Mouse (Mus musculus) forebrain, embryonic 13.5 days (tissue): Measurements from ENCODE around the gene Pld3. TPM values are rescaled to one million over a fixed set of nuclear protein-coding genes. Genes with fewer than 3 reads are reported as not detected.
A peak's percentile ranks its signal among the peaks of the same experiment; 100 is the strongest.

Experiments
- ATAC-seq: fragments of 200-750 bp; cut with Nextera tagmentation; 2 replicates; pipeline ENCODE4 v1.8.0; 2017
- H3K27ac ChIP-seq: fragments of 300-500 bp; sonication (generic); 2 replicates; pipeline ENCODE4 v1.5.1; 2015; ENCODE audit warnings: inconsistent platforms, mild to moderate bottlenecking, moderate library complexity
- H3K27me3 ChIP-seq: fragments of 300-500 bp; sonication (generic); 2 replicates; pipeline ENCODE4 v1.6.1; 2015; ENCODE audit warnings: mild to moderate bottlenecking, inconsistent platforms
- H3K36me3 ChIP-seq: fragments of 300-500 bp; sonication (generic); 2 replicates; pipeline ENCODE4 v1.6.1; 2015; ENCODE audit warnings: mild to moderate bottlenecking, inconsistent platforms; ENCODE audit not compliant: poor library complexity, severe bottlenecking
- H3K4me1 ChIP-seq: fragments of 300-500 bp; sonication (generic); 2 replicates; pipeline ENCODE4 v1.6.1; 2015; ENCODE audit warnings: inconsistent platforms
- H3K4me2 ChIP-seq: fragments of 300-500 bp; sonication (generic); 2 replicates; pipeline ENCODE4 v1.6.1; 2015; ENCODE audit warnings: inconsistent platforms, mild to moderate bottlenecking, moderate library complexity
- H3K4me3 ChIP-seq: fragments of 300-500 bp; sonication (generic); 2 replicates; pipeline ENCODE4 v1.5.1; 2015; ENCODE audit warnings: mild to moderate bottlenecking, inconsistent platforms
- H3K9ac ChIP-seq: fragments of 300-500 bp; sonication (generic); 2 replicates; pipeline ENCODE4 v1.6.1; 2015; ENCODE audit warnings: mild to moderate bottlenecking, inconsistent platforms
- H3K9me3 ChIP-seq: fragments of 300-500 bp; sonication (generic); replicated peaks from 2 replicates; pipeline ENCODE4 v1.6.1; 2016; ENCODE audit warnings: inconsistent platforms
- WGBS: fragments of 180-500 bp; shearing (Covaris S2); methylation state at CpG from one replicate; pipeline ENCODE4 v1.1.7; 2015; 5-methylcytosine and 5-hydroxymethylcytosine counted together
- polyA plus RNA-seq: library from polyadenylated mRNA; unstranded; fragments of >200 nt; fragmentation: Nextera tagmentation; extraction: Ambion mirVana; gene quantifications from 2 replicates; pipeline ENCODE4 v1.2.1, GENCODE M21; 2015

Gene Pld3
- 68.2 and 72.8 TPM in 2 replicates for polyA plus RNA-seq

DNA sequence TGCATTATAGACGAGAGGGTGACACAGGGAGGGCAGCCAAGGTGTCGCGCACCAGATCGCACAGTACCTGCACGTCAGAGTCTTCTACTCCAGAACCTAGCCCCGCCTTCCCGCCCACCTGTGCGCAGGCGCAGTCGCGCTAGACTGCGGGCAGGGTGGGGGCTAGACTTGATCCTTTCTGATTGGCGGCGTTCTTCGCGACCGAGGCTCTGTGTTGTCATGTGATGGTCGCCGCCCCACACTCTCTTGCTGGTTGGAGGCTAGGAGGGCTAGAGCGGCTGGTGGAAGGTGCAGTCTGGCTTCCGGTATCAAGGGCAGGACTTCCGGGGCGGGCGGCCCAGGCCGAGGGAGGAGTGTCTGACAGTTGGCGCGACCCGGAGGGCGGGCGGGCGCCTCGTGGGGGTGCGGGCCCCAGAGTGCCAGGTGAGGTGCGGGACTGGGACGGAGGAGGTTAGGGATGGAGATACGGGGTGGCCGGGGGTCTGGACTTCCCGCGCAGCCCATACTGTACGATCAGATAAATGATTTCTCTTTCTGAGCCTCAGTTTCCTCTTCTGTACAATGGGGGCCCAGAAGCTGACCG lies at the start of gene Pld3, which contains the start of gene 2310022A10Rik:
Gene Pld3 (minus strand): TSS at position 288 of the 583 bp plus-strand sequence.
Gene 2310022A10Rik (plus strand): TSS at position 303 of the 583 bp plus-strand sequence.
- Histone ChIP-seq H3K36me3 (peaks cover 14% of the 10 kb centered on the region), H3K27ac (no peak within 1 kb of the TSS), H3K27me3 (no peaks in the 10 kb centered on the region), H3K4me1 (peaks cover 25% of the 10 kb centered on the region), H3K9me3 (no peaks in the 10 kb centered on the region), H3K4me2 (peak within 1 kb of the TSS; percentile 86), H3K9ac (peak within 1 kb of the TSS; percentile 80), H3K4me3 (peak within 1 kb of the TSS; percentile 81)
- peak; percentile 100 for ATAC-seq
- under 1% methylated on average over 41 of the region's 41 CpGs for WGBS

DNA sequence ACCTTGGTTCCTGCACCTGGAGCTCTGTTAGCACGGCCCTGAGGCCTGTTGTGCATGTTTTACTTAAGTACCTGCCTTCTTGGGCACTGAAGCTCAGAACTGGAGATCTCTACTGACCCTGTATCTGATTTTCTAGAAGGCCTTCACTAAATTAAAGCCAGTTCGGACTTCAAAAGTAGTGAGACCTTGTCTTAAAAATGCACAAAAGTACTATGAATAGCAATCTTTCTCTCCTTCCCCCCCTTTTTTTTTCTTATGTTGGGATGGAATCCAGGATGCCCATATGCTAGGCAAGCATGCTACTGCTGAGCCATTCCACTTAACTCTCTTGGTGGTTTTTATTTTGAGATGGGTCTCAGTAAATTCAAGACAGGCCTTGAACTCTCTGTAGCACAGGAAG lies 49.1 kb upstream of the Pld3 start:
- H3K4me2 ChIP-seq, result no peak overlapping the region
- H3K27me3 ChIP-seq, result no peaks in the 10 kb centered on the region
- H3K27ac ChIP-seq, result peak overlapping the region; percentile 73
- H3K4me3 ChIP-seq, result no peak overlapping the region
- ATAC-seq, result no peak
- no peaks in the 10 kb centered on the region for H3K36me3 ChIP-seq
- H3K4me1 ChIP-seq, result peaks cover 57% of the 10 kb centered on the region
- 86% methylated on average over 2 of the region's 2 CpGs for WGBS
- H3K9ac ChIP-seq, result no peak overlapping the region
- H3K9me3 ChIP-seq, result no peaks in the 10 kb centered on the region

DNA sequence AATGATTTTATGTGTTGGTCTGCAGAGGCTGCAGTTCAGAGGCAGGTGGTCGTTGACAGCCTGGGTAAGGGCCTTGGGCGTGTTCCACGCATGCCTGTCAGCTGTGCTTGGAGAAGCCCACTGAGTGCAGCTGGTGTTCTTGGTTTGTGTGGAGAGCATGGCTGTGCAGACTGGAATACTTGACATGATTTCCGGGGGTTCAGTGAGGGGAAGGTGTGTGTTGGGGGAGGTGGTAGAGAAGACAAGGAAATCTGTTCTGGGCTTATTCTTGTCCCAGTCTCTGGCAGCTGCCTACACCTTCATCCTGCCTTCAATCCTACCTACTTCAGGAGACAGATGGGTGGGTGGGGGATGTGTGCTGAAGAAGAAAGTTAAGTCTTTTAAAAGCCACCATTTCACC lies 48.6 kb upstream of the Pld3 start:
- 72% methylated on average over 4 of the region's 4 CpGs for WGBS

DNA sequence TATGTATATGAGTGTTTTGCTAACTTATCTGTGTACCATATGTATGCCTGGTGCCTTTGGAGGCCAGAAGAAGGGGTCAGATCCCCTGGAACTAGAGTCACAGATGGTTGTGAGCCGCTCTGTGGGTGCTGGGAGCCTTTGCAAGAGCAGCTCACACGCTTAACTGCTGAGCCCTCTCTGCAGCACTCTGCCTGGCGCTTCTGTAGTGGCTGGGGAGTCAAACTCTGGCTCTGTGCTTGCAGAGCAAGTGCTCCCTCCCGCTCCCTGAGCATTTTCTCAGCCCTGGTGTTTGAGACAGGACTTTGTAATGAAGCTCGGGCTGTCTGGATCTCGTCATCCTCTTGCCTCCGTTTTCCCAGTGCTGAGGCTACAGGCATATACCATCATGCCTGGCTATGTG lies 45.0 kb upstream of the Pld3 start:
- 0 out of 2 replicates have a peak, but pooled peaks cover 3% of the 10 kb centered on the region for H3K36me3 ChIP-seq
- H3K9me3 ChIP-seq, result no peaks in the 10 kb centered on the region
- H3K4me2 ChIP-seq, result no peak overlapping the region
- H3K4me1 ChIP-seq, result peaks cover 51% of the 10 kb centered on the region
- H3K4me3 ChIP-seq, result no peak overlapping the region
- H3K27me3 ChIP-seq, result no peaks in the 10 kb centered on the region
- 85% methylated on average over 7 of the region's 7 CpGs for WGBS
- H3K9ac ChIP-seq, result no peak overlapping the region
- no peak overlapping the region for H3K27ac ChIP-seq
- no peak for ATAC-seq

More for the DNA sequence above, 48.6 kb upstream of the Pld3 start:
- Histone ChIP-seq H3K4me1 (peaks cover 59% of the 10 kb centered on the region), H3K4me2 (no peak overlapping the region), H3K9me3 (no peaks in the 10 kb centered on the region), H3K9ac (no peak overlapping the region), H3K27ac (peak overlapping the region; percentile 73), H3K36me3 (no peaks in the 10 kb centered on the region), H3K4me3 (no peak overlapping the region), H3K27me3 (no peaks in the 10 kb centered on the region)
- peak; percentile 69 for ATAC-seq

DNA sequence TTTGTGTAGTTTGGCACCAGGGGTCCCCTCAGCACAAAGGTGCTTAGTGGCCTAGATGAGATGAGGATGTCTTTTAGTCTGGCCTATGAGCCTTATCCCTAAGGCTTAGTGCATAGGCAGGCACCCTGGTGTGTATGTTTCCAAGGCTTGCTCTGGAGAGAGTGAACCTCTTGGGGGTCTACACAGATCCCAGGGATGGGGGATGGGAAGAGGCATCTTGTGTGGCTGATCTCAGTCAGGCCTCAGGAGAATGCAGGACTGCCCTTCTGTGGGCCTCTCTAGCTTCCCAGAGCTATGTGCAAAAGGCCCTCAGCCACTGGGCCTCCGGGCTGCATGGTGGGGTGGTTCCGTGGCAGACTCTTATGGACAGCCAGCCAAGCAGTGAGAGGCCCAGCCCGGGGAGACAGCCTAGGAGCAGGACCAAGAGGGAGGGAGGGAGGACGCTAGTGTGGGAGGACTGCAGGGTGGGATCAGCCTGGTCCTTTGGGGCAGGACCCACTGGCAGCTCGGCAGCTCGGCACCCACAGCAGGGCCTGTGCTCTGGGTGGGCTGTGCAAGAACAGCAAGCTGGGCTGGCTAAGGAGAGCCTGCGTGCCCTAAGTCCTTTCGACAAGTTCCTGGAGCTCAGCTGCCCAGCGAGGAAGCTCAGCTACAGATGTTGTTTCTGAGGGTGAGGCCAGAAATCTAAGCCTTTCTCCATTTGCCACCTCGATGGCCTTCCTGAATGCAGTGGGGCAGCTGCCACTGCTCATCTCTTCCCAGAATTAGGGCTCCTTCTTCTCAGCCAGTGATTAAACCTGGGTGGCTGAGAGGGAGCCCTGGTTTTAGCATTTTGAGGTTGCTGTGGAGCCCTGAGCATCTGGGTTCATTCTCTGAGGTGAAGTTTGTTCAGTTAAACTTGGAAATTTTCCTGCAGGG lies 43.8 kb upstream of the Pld3 start:
- no peaks in the 10 kb centered on the region for H3K27me3 ChIP-seq
- no peak for ATAC-seq
- H3K4me2 ChIP-seq, result no peak overlapping the region
- H3K9me3 ChIP-seq, result no peaks in the 10 kb centered on the region
- 67% methylated on average over 10 of the region's 10 CpGs for WGBS
- H3K9ac ChIP-seq, result no peak overlapping the region
- H3K27ac ChIP-seq, result 0 out of 2 replicates have a peak overlapping the region, but pooled peaks have one; percentile 41
- 0 out of 2 replicates have a peak, but pooled peaks cover 3% of the 10 kb centered on the region for H3K36me3 ChIP-seq
- H3K4me1 ChIP-seq, result peaks cover 56% of the 10 kb centered on the region
- no peak overlapping the region for H3K4me3 ChIP-seq

DNA sequence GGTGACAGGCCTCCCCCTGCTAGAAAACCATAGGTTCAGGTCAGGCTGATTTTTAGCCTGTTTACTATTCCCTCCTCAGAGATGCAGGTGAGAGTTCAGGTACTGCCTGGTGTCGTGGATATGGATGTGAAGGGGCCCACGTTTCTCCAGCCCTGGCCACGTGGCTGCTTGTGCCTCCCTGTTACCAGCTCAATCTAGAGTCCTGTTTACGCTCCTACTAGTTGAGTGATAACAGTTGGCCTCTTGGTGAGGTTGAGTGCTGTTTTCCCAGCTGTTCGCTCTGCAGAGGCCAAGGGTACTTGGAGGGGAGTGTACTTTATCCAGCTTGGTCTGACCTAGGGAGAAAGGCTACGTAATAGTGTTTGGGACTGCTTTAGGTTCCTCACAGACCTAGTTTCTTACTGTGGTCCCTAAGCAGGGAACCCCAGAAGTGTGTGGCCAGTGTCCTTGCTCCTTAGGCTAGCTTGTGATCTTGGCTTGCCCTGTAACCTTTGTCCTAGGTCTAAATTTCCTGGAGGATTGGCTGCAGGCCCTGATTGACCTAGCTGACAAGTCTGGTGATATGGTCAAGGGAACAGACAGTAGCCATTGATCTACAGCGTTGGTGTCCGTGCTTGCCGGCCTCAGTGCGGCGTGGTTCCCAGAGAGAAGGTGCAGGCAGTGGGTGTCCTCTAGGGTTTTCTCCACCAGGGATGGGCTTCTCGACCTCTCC lies 40.1 kb upstream of the Pld3 start:
- H3K4me2 ChIP-seq, result peak overlapping the region; percentile 80
- no peaks in the 10 kb centered on the region for H3K9me3 ChIP-seq
- H3K4me1 ChIP-seq, result peaks cover 32% of the 10 kb centered on the region
- 73% methylated on average over 12 of the region's 12 CpGs for WGBS
- no peaks in the 10 kb centered on the region for H3K27me3 ChIP-seq
- ATAC-seq, result no peak
- peak overlapping the region; percentile 93 for H3K9ac ChIP-seq
- peak overlapping the region; percentile 74 for H3K4me3 ChIP-seq
- peak overlapping the region; percentile 98 for H3K27ac ChIP-seq
- H3K36me3 ChIP-seq, result 0 out of 2 replicates have a peak, but pooled peaks cover 3% of the 10 kb centered on the region

DNA sequence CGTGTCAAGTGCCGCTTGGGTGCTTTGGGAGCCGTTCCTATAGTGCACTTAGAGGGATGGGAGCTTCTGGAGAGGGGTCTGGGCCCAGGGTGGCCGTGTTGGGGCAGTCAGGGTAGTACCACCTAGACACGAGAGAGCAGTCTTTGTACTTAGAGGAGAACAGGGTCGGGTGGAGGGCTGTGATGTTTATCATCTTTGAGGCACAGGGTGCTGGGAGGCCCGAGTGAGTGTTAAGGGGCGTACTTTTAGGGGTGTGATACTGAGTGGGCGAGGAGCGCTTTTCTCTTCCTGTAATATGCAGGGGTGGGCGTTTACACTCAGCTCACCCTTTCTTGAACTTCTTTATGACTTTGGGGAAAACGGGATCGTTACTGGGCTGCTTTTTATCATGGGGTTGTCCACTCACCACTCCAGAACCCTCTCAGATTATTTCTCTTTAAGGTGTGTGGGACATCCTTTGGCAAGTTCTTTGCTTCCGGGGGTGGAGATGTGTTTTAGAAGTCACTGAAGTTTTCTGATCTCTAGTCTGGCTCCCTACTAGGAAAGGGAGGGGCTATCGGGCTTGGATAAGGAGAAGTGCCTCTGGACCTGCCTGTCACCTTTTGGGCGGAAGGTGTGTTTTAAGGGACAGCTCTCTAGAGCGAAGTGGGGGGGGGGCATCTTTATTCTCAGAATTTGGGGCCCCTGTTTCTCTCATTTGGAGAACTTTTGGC lies 39.4 kb upstream of the Pld3 start:
- under 1% methylated on average over 17 of the region's 17 CpGs for WGBS
- H3K9ac ChIP-seq, result peak overlapping the region; percentile 93

DNA sequence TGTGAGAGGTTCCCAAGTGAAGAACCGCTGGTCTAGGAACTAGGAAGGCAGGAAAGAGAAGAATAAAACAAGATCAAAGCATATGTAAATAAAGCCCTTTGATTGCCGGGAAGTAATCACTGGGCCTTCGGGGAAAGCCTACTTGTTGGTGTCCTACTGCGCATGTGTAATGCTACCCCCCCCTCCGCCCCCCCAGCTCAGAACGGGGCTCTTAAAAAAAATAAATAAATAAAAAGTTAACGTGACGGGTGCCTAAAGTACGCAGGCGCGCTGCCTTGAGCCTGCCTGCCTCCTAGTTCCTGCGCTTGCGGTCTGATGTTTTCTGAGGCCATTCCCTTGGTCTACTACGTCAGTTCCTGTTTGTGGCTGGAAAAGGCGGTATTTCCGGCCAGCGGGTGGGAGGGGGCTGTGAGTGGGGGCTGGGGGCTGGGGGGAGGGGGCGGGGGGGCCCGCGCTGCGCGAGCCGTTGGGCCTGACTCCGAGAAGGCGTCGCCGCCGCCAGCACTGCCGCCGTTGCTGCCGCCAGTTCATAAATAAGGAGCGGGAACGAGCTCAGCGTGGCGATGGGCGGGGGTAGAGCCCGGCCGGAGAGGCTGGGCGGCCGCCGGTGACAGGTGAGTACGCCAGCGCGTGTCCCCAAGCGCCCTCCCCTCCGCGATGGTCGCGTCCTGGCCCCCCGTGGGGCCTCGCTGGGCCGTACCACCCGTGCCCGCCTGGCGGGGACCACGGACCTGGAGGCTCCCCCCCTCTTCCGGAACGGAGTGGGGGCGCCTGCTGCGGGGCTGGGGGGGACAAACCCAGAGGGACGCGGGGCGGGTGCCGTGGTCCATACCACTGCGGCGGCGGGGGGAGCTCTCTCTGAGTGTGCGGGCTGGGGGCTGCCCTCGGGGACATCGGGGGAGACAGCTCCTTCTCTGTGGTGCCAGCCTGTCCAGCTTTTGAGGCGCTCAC lies 38.5 kb upstream of the Pld3 start, which contains the start of gene Akt2:
Gene Akt2 (plus strand): TSS at position 287 of the 951 bp plus-strand sequence.
- under 1% methylated on average over 61 of the region's 71 CpGs for WGBS
- Histone ChIP-seq H3K4me3 (peak within 1 kb of the TSS; percentile 74), H3K4me1 (peaks cover 25% of the 10 kb centered on the region), H3K4me2 (peak within 1 kb of the TSS; percentile 80), H3K27me3 (no peaks in the 10 kb centered on the region), H3K36me3 (0 out of 2 replicates have a peak, but pooled peaks cover 3% of the 10 kb centered on the region), H3K9me3 (no peaks in the 10 kb centered on the region), H3K27ac (peak within 1 kb of the TSS; percentile 98), H3K9ac (peak within 1 kb of the TSS; percentile 93)
- peak; percentile 96 for ATAC-seq

More for the DNA sequence above, 39.4 kb upstream of the Pld3 start:
- no peaks in the 10 kb centered on the region for H3K9me3 ChIP-seq
- H3K4me2 ChIP-seq, result peak overlapping the region; percentile 80
- peak overlapping the region; percentile 74 for H3K4me3 ChIP-seq
- peak overlapping the region; percentile 98 for H3K27ac ChIP-seq
- no peaks in the 10 kb centered on the region for H3K27me3 ChIP-seq
- 0 out of 2 replicates have a peak, but pooled peaks cover 3% of the 10 kb centered on the region for H3K36me3 ChIP-seq
- ATAC-seq, result peak; percentile 75
- peaks cover 32% of the 10 kb centered on the region for H3K4me1 ChIP-seq

DNA sequence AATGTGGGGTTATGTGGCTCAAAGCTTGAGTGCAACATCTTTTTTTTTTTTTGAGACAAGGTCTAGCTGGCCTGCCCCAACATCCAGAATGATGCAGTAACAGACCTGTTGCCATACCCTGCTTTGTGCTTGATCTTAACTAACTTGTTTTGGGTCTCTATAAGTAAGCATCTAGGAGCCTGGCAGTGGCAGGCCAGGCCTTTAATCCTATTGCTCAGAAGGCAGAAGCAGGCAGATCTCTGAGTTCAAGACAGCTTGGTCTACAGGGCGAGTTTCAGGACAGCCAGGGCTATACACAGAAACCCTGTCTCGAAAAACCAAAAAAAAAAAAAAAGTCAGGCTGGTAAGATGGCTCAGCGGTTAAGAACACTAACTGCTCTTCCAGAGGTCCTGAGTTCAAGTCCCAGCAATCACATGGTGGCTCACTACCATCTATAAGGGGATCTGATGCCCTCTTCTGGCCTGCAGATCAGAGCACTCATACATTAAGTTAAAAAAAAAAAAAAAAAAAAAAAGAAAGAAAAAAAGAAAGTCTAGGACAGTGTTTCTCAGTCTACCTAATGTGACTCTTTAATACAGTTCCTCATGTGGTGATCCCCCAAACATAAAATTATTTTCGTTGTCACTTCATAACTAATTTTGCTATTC lies 37.7 kb upstream of the Pld3 start:
- ATAC-seq, result 0 out of 2 replicates have a peak, but pooled peaks have one; percentile 1

DNA sequence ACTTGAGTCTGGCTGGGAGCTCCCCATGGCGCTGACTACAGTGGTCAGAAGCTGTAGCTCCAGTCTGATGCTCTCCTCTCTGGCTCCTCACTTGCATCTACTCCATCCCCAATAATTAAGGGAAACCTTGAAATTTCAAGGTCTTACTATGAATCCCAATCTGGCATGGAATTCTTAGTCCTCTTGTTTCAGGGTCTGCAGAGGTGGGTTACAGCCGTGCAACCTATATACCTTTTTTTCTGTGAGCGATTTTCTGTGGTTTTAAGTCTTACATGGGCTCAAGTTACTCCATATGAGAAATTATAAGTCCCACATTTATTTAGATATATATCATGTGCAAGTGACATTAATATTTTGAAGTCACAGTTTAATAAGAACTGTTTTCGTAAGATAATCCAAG lies 37.1 kb upstream of the Pld3 start:
- Histone ChIP-seq H3K4me1 (peaks cover 17% of the 10 kb centered on the region), H3K27me3 (no peaks in the 10 kb centered on the region), H3K9ac (no peak overlapping the region), H3K27ac (no peak overlapping the region), H3K4me2 (no peak overlapping the region), H3K9me3 (no peaks in the 10 kb centered on the region), H3K36me3 (peaks cover 7% of the 10 kb centered on the region), H3K4me3 (no peak overlapping the region)
- ATAC-seq, result no peak
- WGBS, result 96% methylated on average over 4 of the region's 4 CpGs

More for the DNA sequence above, 37.7 kb upstream of the Pld3 start:
- Histone ChIP-seq H3K9ac (peak overlapping the region; percentile 56), H3K36me3 (0 out of 2 replicates have a peak, but pooled peaks cover 3% of the 10 kb centered on the region), H3K27me3 (no peaks in the 10 kb centered on the region), H3K9me3 (no peaks in the 10 kb centered on the region), H3K4me2 (peak overlapping the region; percentile 80), H3K4me1 (peaks cover 17% of the 10 kb centered on the region), H3K27ac (peak overlapping the region; percentile 98), H3K4me3 (peak overlapping the region; percentile 74)
- 65% methylated on average over 4 of the region's 4 CpGs for WGBS
